Mouse (Mus musculus) midbrain, embryonic 14.5 days (tissue): ENCODE results near the gene Btk. TPM values are rescaled to one million over a fixed set of nuclear protein-coding genes. Genes with fewer than 3 reads are reported as not detected.

Experiments
- ATAC-seq: fragments of 200-750 bp; cut with Nextera tagmentation; 2 replicates; pipeline ENCODE4 v1.8.0; 2017; ENCODE audit warnings: moderate number of reproducible peaks, moderate library complexity; ENCODE audit not compliant: low FRiP score, low TSS enrichment
- DNase-seq: peaks from one replicate; pipeline ENCODE4 v3.0.0-alpha.2; 2015
- H3K27ac ChIP-seq: fragments of 300-500 bp; sonication (generic); replicated peaks from 2 replicates; pipeline ENCODE4 v1.5.1; 2014; ENCODE audit warnings: mild to moderate bottlenecking, low read depth, low read length, moderate library complexity
- H3K27me3 ChIP-seq: fragments of 300-500 bp; sonication (generic); 2 replicates; pipeline ENCODE4 v1.6.1; 2014; ENCODE audit warnings: low read length, control low read depth, mixed read lengths; ENCODE audit not compliant: control insufficient read depth, insufficient read depth
- H3K36me3 ChIP-seq: fragments of 300-500 bp; sonication (generic); 2 replicates; pipeline ENCODE4 v1.6.1; 2014; ENCODE audit warnings: low read length, control low read depth; ENCODE audit not compliant: control insufficient read depth, insufficient read depth
- H3K4me1 ChIP-seq: fragments of 300-500 bp; sonication (generic); 2 replicates; pipeline ENCODE4 v1.6.1; 2014; ENCODE audit warnings: mild to moderate bottlenecking, antibody characterized with exemption, low read length, control low read depth; ENCODE audit not compliant: control insufficient read depth, insufficient read depth
- H3K4me2 ChIP-seq: fragments of 300-500 bp; sonication (generic); 2 replicates; pipeline ENCODE4 v1.6.1; 2014; ENCODE audit warnings: mild to moderate bottlenecking, low read length, moderate library complexity
- H3K4me3 ChIP-seq: fragments of 300-500 bp; sonication (generic); replicated peaks from 2 replicates; pipeline ENCODE4 v1.5.1; 2014; ENCODE audit warnings: low read depth, low read length
- H3K9ac ChIP-seq: fragments of 300-500 bp; sonication (generic); replicated peaks from 2 replicates; pipeline ENCODE4 v1.6.1; 2014; ENCODE audit warnings: mild to moderate bottlenecking, low read length, moderate library complexity
- H3K9me3 ChIP-seq: fragments of 300-500 bp; sonication (generic); 2 replicates; pipeline ENCODE4 v1.6.1; 2016; ENCODE audit warnings: low read length, control low read depth, mixed read lengths; ENCODE audit not compliant: control insufficient read depth
- WGBS: fragments of 180-500 bp; shearing (Covaris S2); extraction: QIAGEN DNeasy Blood & Tissue Kit; methylation state at CpG from one replicate; pipeline ENCODE4 v1.1.7; 2014; 5-methylcytosine and 5-hydroxymethylcytosine counted together
- polyA plus RNA-seq: library from polyadenylated mRNA; unstranded; fragments of >200 nt; fragmentation: Nextera tagmentation; extraction: Ambion mirVana; gene quantifications from 2 replicates; pipeline ENCODE4 v1.2.1, GENCODE M21; 2014

Btk gene
- 0.26 TPM in 1 of 2 replicates, not detected in the other for polyA plus RNA-seq

GRCm38 (mm10) chrX:134582888-134583669 lies at the start of gene Btk:
Gene Btk, minus strand, starts transcription at chrX:134583570.
- Histone ChIP-seq H3K27me3 (no peaks in the 10 kb centered on the region), H3K9me3 (no peaks in the 10 kb centered on the region), H3K4me1 (no peaks in the 10 kb centered on the region), H3K4me2 (no peak within 1 kb of the TSS), H3K4me3 (no peak within 1 kb of the TSS), H3K27ac (no peak within 1 kb of the TSS), H3K36me3 (peaks cover 5% of the 10 kb centered on the region; the same call in 1 of the 2 replicates), H3K9ac (no peak within 1 kb of the TSS)
- 82% methylated on average over 11 of the region's 11 CpGs for WGBS
- no peak for ATAC-seq
- DNase-seq, result no peak

GRCm38 (mm10) chrX:134632710-134633109 lies 49.3 kb upstream of the Btk start:
- no peaks in the 10 kb centered on the region for H3K27me3 ChIP-seq
- H3K4me3 ChIP-seq, result no peak overlapping the region
- H3K36me3 ChIP-seq, result no peaks in the 10 kb centered on the region
- no peak for ATAC-seq
- H3K4me1 ChIP-seq, result no peaks in the 10 kb centered on the region
- H3K9me3 ChIP-seq, result no peaks in the 10 kb centered on the region
- H3K9ac ChIP-seq, result no peak overlapping the region
- H3K4me2 ChIP-seq, result no peak overlapping the region
- no peak overlapping the region for H3K27ac ChIP-seq
- DNase-seq, result no peak
- 85% methylated on average over 5 of the region's 5 CpGs for WGBS

- Histone ChIP-seq H3K9ac (no peak overlapping the region), H3K4me3 (no peak overlapping the region), H3K4me2 (no peak overlapping the region), H3K36me3 (no peaks in the 10 kb centered on the region), H3K27me3 (no peaks in the 10 kb centered on the region), H3K9me3 (no peaks in the 10 kb centered on the region), H3K27ac (no peak overlapping the region), H3K4me1 (no peaks in the 10 kb centered on the region)
- DNase-seq (no peak), ATAC-seq (no peak)
- 89% methylated on average over 2 of the region's 2 CpGs for WGBS
Observed at GRCm38 (mm10) chrX:134628200-134628599, 44.8 kb upstream of the Btk start.

- WGBS, result 87% methylated on average over 4 of the region's 4 CpGs
- no peak overlapping the region for H3K4me3 ChIP-seq
- no peak overlapping the region for H3K27ac ChIP-seq
- no peak overlapping the region for H3K4me2 ChIP-seq
- peaks cover 6% of the 10 kb centered on the region; the same call in 1 of the 2 replicates for H3K4me1 ChIP-seq
- no peak for ATAC-seq
- DNase-seq, result no peak
- no peak overlapping the region for H3K9ac ChIP-seq
- peaks cover 4% of the 10 kb centered on the region; the same call in 1 of the 2 replicates for H3K27me3 ChIP-seq
- no peaks in the 10 kb centered on the region for H3K36me3 ChIP-seq
- H3K9me3 ChIP-seq, result no peaks in the 10 kb centered on the region
Observed at GRCm38 (mm10) chrX:134623350-134623749, 40.0 kb upstream of the Btk start.

- WGBS, result 74% methylated on average over 3 of the region's 3 CpGs
- no peak for ATAC-seq
Observed at GRCm38 (mm10) chrX:134621685-134622084, 38.3 kb upstream of the Btk start.

GRCm38 (mm10) chrX:134620254-134620865 lies 37.0 kb upstream of the Btk start:
- Histone ChIP-seq H3K36me3 (no peaks in the 10 kb centered on the region), H3K4me3 (no peak overlapping the region), H3K9me3 (no peaks in the 10 kb centered on the region), H3K27ac (peak overlapping the region; percentile 72), H3K27me3 (peaks cover 7% of the 10 kb centered on the region; the same call in 1 of the 2 replicates), H3K4me2 (peak overlapping the region; percentile 25), H3K4me1 (peaks cover 6% of the 10 kb centered on the region; the same call in 1 of the 2 replicates), H3K9ac (no peak overlapping the region)
- WGBS, result 22% methylated on average over 8 of the region's 8 CpGs
- DNase-seq, result peak; percentile 72
- peak; percentile 79; the same call in 1 of the 2 replicates for ATAC-seq

More at GRCm38 (mm10) chrX:134621685-134622084, 38.3 kb upstream of the Btk start:
- Histone ChIP-seq H3K36me3 (no peaks in the 10 kb centered on the region), H3K4me1 (peaks cover 6% of the 10 kb centered on the region; the same call in 1 of the 2 replicates), H3K9me3 (no peaks in the 10 kb centered on the region), H3K9ac (no peak overlapping the region), H3K4me3 (no peak overlapping the region), H3K4me2 (no peak overlapping the region), H3K27me3 (peaks cover 4% of the 10 kb centered on the region; the same call in 1 of the 2 replicates), H3K27ac (no peak overlapping the region)
- DNase-seq, result no peak

- no peaks in the 10 kb centered on the region for H3K9me3 ChIP-seq
- peaks cover 6% of the 10 kb centered on the region; the same call in 1 of the 2 replicates for H3K4me1 ChIP-seq
- H3K27ac ChIP-seq, result peak overlapping the region; percentile 72
- no peak overlapping the region for H3K9ac ChIP-seq
- DNase-seq (peak; percentile 42), ATAC-seq (no peak; the same call in 1 of the 2 replicates)
- peak overlapping the region; percentile 25 for H3K4me2 ChIP-seq
- WGBS, result 36% methylated on average over 9 of the region's 9 CpGs
- peaks cover 7% of the 10 kb centered on the region; the same call in 1 of the 2 replicates for H3K27me3 ChIP-seq
- H3K36me3 ChIP-seq, result no peaks in the 10 kb centered on the region
- no peak overlapping the region for H3K4me3 ChIP-seq
Observed at GRCm38 (mm10) chrX:134619695-134620094, 36.3 kb upstream of the Btk start.

GRCm38 (mm10) chrX:134614306-134614705 lies 30.9 kb upstream of the Btk start:
- no peak overlapping the region for H3K4me3 ChIP-seq
- no peak overlapping the region for H3K9ac ChIP-seq
- no peaks in the 10 kb centered on the region for H3K9me3 ChIP-seq
- peaks cover 3% of the 10 kb centered on the region; the same call in 1 of the 2 replicates for H3K27me3 ChIP-seq
- DNase-seq (no peak), ATAC-seq (no peak)
- H3K4me1 ChIP-seq, result no peaks in the 10 kb centered on the region
- 75% methylated on average over 2 of the region's 2 CpGs for WGBS
- H3K36me3 ChIP-seq, result no peaks in the 10 kb centered on the region
- no peak overlapping the region for H3K27ac ChIP-seq
- H3K4me2 ChIP-seq, result no peak overlapping the region
